Mouse (Mus musculus) cerebellum, adult 11-12 months (tissue): ENCODE measurements around the gene Pard3.

Source experiments
- DNase-seq: peaks from one replicate; pipeline ENCODE4 v3.0.0; 2022

Pard3 gene

DNA sequence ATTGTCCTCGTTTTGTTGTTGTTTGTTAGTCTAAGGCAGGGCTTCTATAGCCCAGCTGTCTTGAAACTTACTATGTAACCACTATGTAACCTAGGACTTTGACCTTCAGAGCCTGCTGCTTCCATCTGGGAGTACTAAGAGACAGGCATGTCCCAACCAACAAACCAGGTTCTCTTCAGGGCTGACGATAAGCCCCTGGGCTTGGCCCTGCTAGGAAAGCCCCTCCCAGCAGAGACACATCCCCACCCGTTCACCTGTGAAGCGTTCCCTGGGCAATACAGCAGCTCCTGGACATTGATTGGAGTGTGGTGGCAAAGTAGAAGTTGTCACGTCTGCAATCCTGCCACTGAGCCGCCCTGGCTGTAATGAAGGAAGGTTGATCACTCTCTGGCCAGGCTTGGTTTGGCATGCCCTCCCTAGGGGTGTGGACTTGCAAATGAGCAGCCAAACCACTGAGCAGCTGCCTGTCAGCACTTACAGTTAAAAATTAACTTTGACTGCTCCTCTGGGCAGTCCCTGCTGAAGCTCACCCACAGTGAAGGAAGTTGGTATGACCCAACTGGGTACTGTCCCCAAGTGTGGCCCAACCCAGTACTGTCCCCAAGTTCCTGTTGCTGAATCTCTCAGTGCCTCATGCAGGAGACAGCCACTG is 377.3 kb downstream of the Pard3 start:
- no peak for DNase-seq

GRCm38 (mm10) chr8:127447401-127447800 is 383.7 kb downstream of the Pard3 start:
- DNase-seq, result no peak

- DNase-seq, result no peak
Observed at GRCm38 (mm10) chr8:127449066-127449840, 385.6 kb downstream of the Pard3 start.

GRCm38 (mm10) chr8:127450954-127451668 is 387.4 kb downstream of the Pard3 start:
- no peak for DNase-seq

- DNase-seq, result no peak
Observed at GRCm38 (mm10) chr8:127452364-127452763, 388.7 kb downstream of the Pard3 start.

DNA sequence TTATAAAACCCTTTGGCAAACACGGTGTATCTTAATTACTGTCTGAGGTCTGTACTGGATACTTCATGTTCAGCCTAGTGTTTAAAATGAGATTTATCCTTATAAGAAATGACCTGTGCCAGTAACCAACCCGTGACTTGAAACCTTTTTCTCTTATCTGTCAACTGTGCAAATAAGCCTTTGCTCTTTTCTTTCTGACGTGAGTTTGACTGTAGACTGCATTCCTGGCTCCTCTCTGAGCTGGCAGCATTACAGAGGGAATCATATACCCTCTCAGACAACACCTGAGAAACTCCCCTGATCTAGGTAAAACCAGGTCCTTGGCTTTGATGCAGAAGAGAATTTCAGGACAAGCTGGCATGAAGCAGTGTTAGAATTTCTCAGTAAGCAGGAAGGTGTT is 394.2 kb downstream of the Pard3 start:
- no peak for DNase-seq

- no peak for DNase-seq
Observed at GRCm38 (mm10) chr8:127461173-127461572, 397.5 kb downstream of the Pard3 start.

GRCm38 (mm10) chr8:127462378-127462935 is 398.8 kb downstream of the Pard3 start:
- no peak for DNase-seq

GRCm38 (mm10) chr8:127464300-127464699 is 400.6 kb downstream of the Pard3 start:
- DNase-seq, result no peak

- no peak for DNase-seq
Observed at GRCm38 (mm10) chr8:127472204-127472603, 408.5 kb downstream of the Pard3 start.

- DNase-seq, result no peak
Observed at GRCm38 (mm10) chr8:127480003-127480402, 416.3 kb downstream of the Pard3 start.

DNA sequence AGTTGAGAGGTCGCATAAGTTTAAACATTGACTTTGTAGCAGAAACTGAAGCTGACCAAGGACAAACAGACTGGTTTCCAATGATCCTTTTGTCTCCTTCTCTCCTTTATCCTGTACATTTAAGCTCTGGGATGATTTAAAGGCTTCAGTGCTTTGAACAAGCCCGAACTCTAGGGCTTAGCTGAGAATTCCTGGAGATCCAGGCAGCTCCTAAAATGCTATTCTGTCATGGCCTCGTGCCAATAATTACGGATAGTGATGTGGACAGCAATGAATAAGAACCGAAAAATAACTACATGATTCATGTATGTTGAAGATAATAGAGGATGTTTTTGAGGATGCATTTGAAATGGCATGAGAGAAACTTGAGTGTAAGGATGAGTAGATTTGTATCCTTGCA is 421.9 kb downstream of the Pard3 start:
- DNase-seq, result no peak

DNA sequence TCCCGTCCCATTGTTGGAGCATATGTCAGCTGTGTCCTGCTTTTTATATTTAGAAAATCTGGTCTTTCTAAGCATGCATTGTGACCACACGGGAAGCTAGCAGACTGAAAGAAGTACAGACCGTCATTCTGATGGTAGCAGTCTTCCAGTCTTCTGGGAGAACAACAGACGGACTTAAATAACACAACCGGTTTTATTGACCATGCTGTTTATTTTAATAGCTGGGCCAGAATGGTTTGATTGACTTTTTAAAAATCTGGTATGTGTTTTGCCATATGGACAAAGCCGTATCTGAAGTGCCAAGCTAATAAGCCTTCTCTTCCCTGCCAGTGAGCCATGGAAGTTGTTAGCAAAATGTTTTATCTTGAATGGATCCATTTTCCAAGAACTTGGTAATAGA is 428.3 kb downstream of the Pard3 start:
- no peak for DNase-seq

DNA sequence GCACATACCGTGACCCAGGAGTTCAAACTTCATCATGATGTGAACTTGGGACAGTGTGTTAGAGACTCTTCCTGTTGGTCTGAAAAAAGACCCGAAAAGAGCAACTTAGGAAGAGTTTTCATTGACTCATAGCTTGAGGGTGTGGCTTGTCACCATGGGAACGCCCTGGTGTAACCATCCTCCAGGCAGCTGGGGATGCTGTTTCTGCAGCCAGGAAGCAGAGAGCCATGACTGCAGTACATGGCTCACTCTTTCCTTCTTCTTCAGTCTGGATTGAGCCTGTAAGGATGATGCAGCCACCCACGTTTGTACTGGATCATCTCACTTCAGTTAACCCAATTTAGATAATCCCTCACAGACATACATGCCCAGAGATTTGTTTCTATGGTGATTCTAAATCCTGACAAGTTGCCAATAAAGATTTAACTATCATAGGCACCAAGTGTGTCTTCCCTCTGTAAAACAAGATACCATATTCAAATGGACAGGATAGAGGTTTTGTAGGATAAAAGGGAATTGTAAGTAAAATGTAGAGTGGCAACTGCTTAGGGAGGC is 431.6 kb downstream of the Pard3 start:
- no peak for DNase-seq

DNA sequence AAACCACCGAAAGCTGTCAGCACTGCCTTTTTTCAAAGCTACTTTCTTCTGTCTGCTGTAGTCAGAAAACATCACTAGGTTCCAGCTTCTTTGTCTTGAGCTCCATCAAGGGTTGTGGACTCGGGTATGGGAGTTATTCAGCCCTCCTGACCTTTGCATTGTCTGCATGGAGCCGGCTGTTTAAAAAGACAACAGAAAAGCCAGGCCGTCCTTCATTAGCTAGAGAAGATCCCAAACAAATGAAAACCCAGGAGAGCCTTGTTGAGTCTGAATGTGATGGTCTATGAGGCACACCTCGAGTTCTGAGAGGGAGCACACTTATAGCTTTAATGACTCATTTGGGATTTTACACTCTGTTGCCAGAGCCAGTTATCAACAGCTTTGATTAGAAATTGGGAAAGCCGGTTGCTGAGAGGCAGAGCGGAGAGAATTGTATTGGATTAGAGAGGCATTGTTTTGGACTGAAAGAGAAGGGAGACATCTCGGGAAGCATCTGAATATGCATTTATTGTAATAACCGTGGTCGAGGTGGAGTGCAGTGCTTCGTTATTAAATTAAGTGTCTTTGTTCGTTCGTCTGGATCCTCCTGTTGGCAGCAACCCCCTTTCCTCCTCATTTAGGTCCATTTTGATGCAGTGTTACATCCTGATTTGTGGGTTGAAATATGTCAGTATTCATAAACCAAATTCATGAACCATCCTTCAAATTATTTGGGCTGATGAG is 435.5 kb downstream of the Pard3 start:
- no peak for DNase-seq

- DNase-seq, result no peak
Observed at GRCm38 (mm10) chr8:127499720-127500114, 436.0 kb downstream of the Pard3 start.

GRCm38 (mm10) chr8:127500206-127500605 is 436.5 kb downstream of the Pard3 start:
- DNase-seq, result no peak

- DNase-seq, result no peak
Observed at GRCm38 (mm10) chr8:127501756-127502155, 438.1 kb downstream of the Pard3 start.

DNA sequence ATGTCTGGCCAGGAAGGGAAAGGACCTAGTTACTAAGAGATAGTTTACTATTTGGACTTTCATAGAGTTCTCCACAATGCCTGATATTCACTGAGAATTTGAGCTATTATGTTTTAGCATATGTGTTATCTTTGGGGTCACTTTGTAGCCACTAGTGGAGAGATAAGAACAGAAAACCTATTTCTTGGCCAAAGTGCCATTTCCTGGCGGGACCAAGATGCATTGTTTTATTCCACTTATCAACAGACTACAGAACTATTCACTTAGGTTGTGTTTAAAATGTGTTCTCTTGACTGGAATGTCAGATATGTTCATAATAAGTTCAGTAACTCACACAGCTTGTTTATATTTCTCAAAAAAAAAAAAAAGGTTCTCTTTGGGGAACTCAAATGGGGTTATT is 441.6 kb downstream of the Pard3 start:
- DNase-seq, result no peak

GRCm38 (mm10) chr8:127506336-127506735 is 442.6 kb downstream of the Pard3 start:
- DNase-seq, result no peak

- DNase-seq, result no peak
Observed at GRCm38 (mm10) chr8:127511341-127511740, 447.6 kb downstream of the Pard3 start.

DNA sequence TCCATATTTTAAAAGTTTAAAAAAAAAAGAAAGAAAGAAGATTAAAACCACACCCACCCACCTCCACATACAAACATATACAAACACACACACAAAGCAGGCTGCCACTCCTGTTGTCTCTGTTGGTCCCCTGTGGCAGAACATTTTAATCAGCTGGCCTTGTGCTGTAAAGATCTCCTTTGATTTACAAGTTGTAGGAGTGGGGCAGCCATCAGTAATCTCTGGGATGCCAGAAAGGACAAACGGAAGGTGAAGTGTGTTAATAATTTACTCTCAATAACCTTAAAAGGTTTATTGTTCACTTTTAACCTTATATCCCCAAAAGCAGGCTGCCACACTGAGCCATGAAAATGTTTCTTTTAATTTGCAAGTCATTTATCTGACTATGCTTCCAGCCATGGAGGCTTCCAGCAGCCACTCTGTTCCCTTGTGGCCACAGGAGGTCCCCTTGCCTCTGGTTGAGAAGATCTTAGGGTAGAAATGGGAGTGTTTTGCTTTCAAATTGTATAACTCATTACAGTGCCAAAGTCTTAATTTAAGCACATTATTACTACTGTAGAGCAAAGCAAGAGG is 448.4 kb downstream of the Pard3 start:
- DNase-seq, result no peak
